Mouse (Mus musculus) cortical plate, adult 2 months (tissue): Measurements from ENCODE around the gene Msl3l2.

ENCODE experiments used
- CTCF ChIP-seq: fragments of 200-500 bp; IDR thresholded peaks from 2 replicates; pipeline ENCODE4 v1.5.1; 2011; ENCODE audit warnings: mild to moderate bottlenecking, control low read depth, low read length; ENCODE audit not compliant: insufficient read depth; ENCODE audit errors: extremely low read depth
- POLR2A ChIP-seq: fragments of 200-500 bp; IDR thresholded peaks from 2 replicates; pipeline ENCODE4 v1.6.1; 2011; ENCODE audit warnings: mild to moderate bottlenecking, low read length, control low read depth; ENCODE audit not compliant: insufficient read depth; ENCODE audit errors: extremely low read depth

GRCm38 (mm10) chr10:56158748-56159147 lies 52.0 kb downstream of the Msl3l2 start:
- TF ChIP-seq CTCF (no peak), POLR2A (no peak)
